Mouse (Mus musculus): ENCODE measurements around the gene Lgals9.
"Not testable (repeated sequence)": the region's sequence is repeated elsewhere in the genome, so short reads cannot be mapped to it uniquely, and the experiment has no call there.

Lgals9 gene

GRCm38 (mm10) chr11:79006417-79006816 lies 21.7 kb upstream of the Lgals9 start:
- DNase-seq: no peak

GRCm38 (mm10) chr11:79005578-79006394 lies 21.0 kb upstream of the Lgals9 start:
- no peak for DNase-seq

- no peak for DNase-seq
These were observed 19.3 kb upstream of the Lgals9 start for GRCm38 (mm10) chr11:79003769-79004638.

- DNase-seq: no peak
These were observed 18.5 kb upstream of the Lgals9 start for GRCm38 (mm10) chr11:79003053-79003768.

GRCm38 (mm10) chr11:79002551-79002951 lies 17.8 kb upstream of the Lgals9 start:
- DNase-seq: no peak

- no peak for DNase-seq
These were observed 17.1 kb upstream of the Lgals9 start for GRCm38 (mm10) chr11:79001871-79002270.

GRCm38 (mm10) chr11:78999118-78999517 lies 14.4 kb upstream of the Lgals9 start:
- DNase-seq: no peak

- DNase-seq: not testable (repeated sequence)
These were observed 6.3 kb upstream of the Lgals9 start for GRCm38 (mm10) chr11:78990875-78991543.

- no peak for DNase-seq
These were observed 5.3 kb upstream of the Lgals9 start for GRCm38 (mm10) chr11:78990096-78990495.

GRCm38 (mm10) chr11:78989206-78989605 lies 4.5 kb upstream of the Lgals9 start:
- DNase-seq: not testable (repeated sequence)

GRCm38 (mm10) chr11:78986311-78987002 lies 1.7 kb upstream of the Lgals9 start:
- no peak for DNase-seq

GRCm38 (mm10) chr11:78985505-78985904 lies 759 bp upstream of the Lgals9 start:
- DNase-seq: no peak

GRCm38 (mm10) chr11:78983539-78983938 lies 1.2 kb downstream of the Lgals9 start:
- no peak for DNase-seq

GRCm38 (mm10) chr11:78982513-78983291 lies 2.0 kb downstream of the Lgals9 start:
- DNase-seq: no peak

GRCm38 (mm10) chr11:78982042-78982441 lies 2.7 kb downstream of the Lgals9 start:
- no peak for DNase-seq

GRCm38 (mm10) chr11:78980083-78980634 lies 4.6 kb downstream of the Lgals9 start:
- DNase-seq: no peak

GRCm38 (mm10) chr11:78978176-78979019 lies 6.3 kb downstream of the Lgals9 start:
- DNase-seq: no peak

- no peak for DNase-seq
These were observed 7.8 kb downstream of the Lgals9 start for GRCm38 (mm10) chr11:78976731-78977510.

Data from cerebellum, postnatal 10 days (tissue).